Mouse (Mus musculus): ENCODE measurements around the gene Cfd. TPM values are rescaled to one million over a fixed set of nuclear protein-coding genes. Genes with fewer than 3 reads are reported as not detected.

The Cfd gene
- polyA plus RNA-seq, 1 experiment from 2014 or later = 0.13 TPM

GRCm38 (mm10) chr10:79917532-79918100, 27.0 kb downstream of the Cfd start:
- Histone ChIP-seq H3K27me3 (ENCODE audit: insufficient read depth, low read length) (peaks cover 43% of the 10 kb centered on the region), H3K9ac (ENCODE audit: low read depth, low read length) (no peak overlapping the region), H3K27ac (no peak overlapping the region), H3K9me3 (replicated peaks; ENCODE audit: low read length) (no peaks in the 10 kb centered on the region), H3K4me3 (replicated peaks; ENCODE audit: low read depth, low read length) (peak overlapping the region; percentile 82; the same call in 1 of the 2 replicates), H3K36me3 (ENCODE audit: insufficient read depth, low read length) (no peaks in the 10 kb centered on the region), H3K4me2 (ENCODE audit: low read length) (peak overlapping the region; percentile 94; the same call in 1 of the 2 replicates), H3K4me1 (replicated peaks; ENCODE audit: insufficient read depth, low read length) (peaks cover 28% of the 10 kb centered on the region)
- ATAC-seq (replicated peaks; ENCODE audit: low FRiP score, low read depth) (no peak), DNase-seq (ENCODE audit: low spot score) (no peak)
- WGBS = 75% methylated on average over 5 of the region's 5 CpGs
- TF ChIP-seq CTCF (IDR thresholded peaks at IDR 0.05; ENCODE audit: low read depth) = no peak

GRCm38 (mm10) chr10:79918231-79919078, 27.8 kb downstream of the Cfd start:
- no peak for DNase-seq (ENCODE audit: low spot score)
- H3K4me2 ChIP-seq (ENCODE audit: low read length) = peak overlapping the region; percentile 50
- no peak overlapping the region for H3K27ac ChIP-seq
- peaks cover 46% of the 10 kb centered on the region for H3K27me3 ChIP-seq (ENCODE audit: insufficient read depth, low read length)
- H3K9ac ChIP-seq (ENCODE audit: low read depth, low read length) = peak overlapping the region; percentile 29; the same call in 1 of the 2 replicates
- H3K36me3 ChIP-seq (ENCODE audit: insufficient read depth, low read length) = no peaks in the 10 kb centered on the region
- 11% methylated on average over 35 of the region's 35 CpGs for WGBS
- H3K4me1 ChIP-seq (replicated peaks; ENCODE audit: insufficient read depth, low read length) = peaks cover 28% of the 10 kb centered on the region
- no peak for TF ChIP-seq CTCF (IDR thresholded peaks at IDR 0.05; ENCODE audit: low read depth)
- H3K9me3 ChIP-seq (replicated peaks; ENCODE audit: low read length) = no peaks in the 10 kb centered on the region
- ATAC-seq (replicated peaks; ENCODE audit: low FRiP score, low read depth) = no peak
- H3K4me3 ChIP-seq (replicated peaks; ENCODE audit: low read depth, low read length) = peak overlapping the region; percentile 16

GRCm38 (mm10) chr10:79919251-79919849, 28.7 kb downstream of the Cfd start:
- WGBS = 8% methylated on average over 21 of the region's 21 CpGs

GRCm38 (mm10) chr10:79920056-79920890, 29.6 kb downstream of the Cfd start:
- WGBS = 16% methylated on average over 26 of the region's 26 CpGs
- TF ChIP-seq CTCF (IDR thresholded peaks at IDR 0.05; ENCODE audit: low read depth) = no peak
- H3K4me3 ChIP-seq (replicated peaks; ENCODE audit: low read depth, low read length) = peak overlapping the region; percentile 26; the same call in 1 of the 2 replicates
- H3K4me2 ChIP-seq (ENCODE audit: low read length) = peak overlapping the region; percentile 48
- no peak overlapping the region for H3K9ac ChIP-seq (ENCODE audit: low read depth, low read length)
- H3K4me1 ChIP-seq (replicated peaks; ENCODE audit: insufficient read depth, low read length) = peaks cover 27% of the 10 kb centered on the region
- ATAC-seq (replicated peaks; ENCODE audit: low FRiP score, low read depth) (0 out of 2 replicates have a peak, but pooled peaks have one; percentile 9), DNase-seq (ENCODE audit: low spot score) (no peak)
- peaks cover 46% of the 10 kb centered on the region for H3K27me3 ChIP-seq (ENCODE audit: insufficient read depth, low read length)
- H3K27ac ChIP-seq = no peak overlapping the region
- no peaks in the 10 kb centered on the region for H3K36me3 ChIP-seq (ENCODE audit: insufficient read depth, low read length)
- no peaks in the 10 kb centered on the region for H3K9me3 ChIP-seq (replicated peaks; ENCODE audit: low read length)

More at GRCm38 (mm10) chr10:79919251-79919849, 28.7 kb downstream of the Cfd start:
- no peak for TF ChIP-seq CTCF (IDR thresholded peaks at IDR 0.05; ENCODE audit: low read depth)
- Histone ChIP-seq H3K4me2 (ENCODE audit: low read length) (peak overlapping the region; percentile 50), H3K4me1 (replicated peaks; ENCODE audit: insufficient read depth, low read length) (peaks cover 28% of the 10 kb centered on the region), H3K9ac (ENCODE audit: low read depth, low read length) (0 out of 2 replicates have a peak overlapping the region, but pooled peaks have one; percentile 35), H3K36me3 (ENCODE audit: insufficient read depth, low read length) (no peaks in the 10 kb centered on the region), H3K4me3 (replicated peaks; ENCODE audit: low read depth, low read length) (no peak overlapping the region), H3K9me3 (replicated peaks; ENCODE audit: low read length) (no peaks in the 10 kb centered on the region), H3K27me3 (ENCODE audit: insufficient read depth, low read length) (peaks cover 46% of the 10 kb centered on the region), H3K27ac (no peak overlapping the region)
- DNase-seq (ENCODE audit: low spot score) (no peak), ATAC-seq (replicated peaks; ENCODE audit: low FRiP score, low read depth) (no peak)

- Histone ChIP-seq H3K9ac (ENCODE audit: low read depth, low read length) (0 out of 2 replicates have a peak within 1 kb of the TSS, but pooled peaks have one; percentile 35), H3K4me3 (replicated peaks; ENCODE audit: low read depth, low read length) (peak within 1 kb of the TSS; percentile 26), H3K27ac (no peak within 1 kb of the TSS), H3K9me3 (replicated peaks; ENCODE audit: low read length) (no peaks in the 10 kb centered on the region), H3K4me2 (ENCODE audit: low read length) (peak within 1 kb of the TSS; percentile 48), H3K27me3 (ENCODE audit: insufficient read depth, low read length) (peaks cover 46% of the 10 kb centered on the region), H3K4me1 (replicated peaks; ENCODE audit: insufficient read depth, low read length) (peaks cover 20% of the 10 kb centered on the region), H3K36me3 (ENCODE audit: insufficient read depth, low read length) (no peaks in the 10 kb centered on the region)
- WGBS = 7% methylated on average over 37 of the region's 41 CpGs
- ATAC-seq (replicated peaks; ENCODE audit: low FRiP score, low read depth) (no peak), DNase-seq (ENCODE audit: low spot score) (no peak)
- no peak for TF ChIP-seq CTCF (IDR thresholded peaks at IDR 0.05; ENCODE audit: low read depth)
These were observed 30.4 kb downstream of the Cfd start, which contains the start of gene R3hdm4 for GRCm38 (mm10) chr10:79920958-79921535. TSS of gene R3hdm4 (minus strand) at chr10:79921208.

Data from kidney, postnatal 0 days (tissue).